Mouse (Mus musculus): ENCODE results near the gene Asap3.
A peak's percentile ranks its signal among the peaks of the same experiment; 100 is the strongest.

DNA sequence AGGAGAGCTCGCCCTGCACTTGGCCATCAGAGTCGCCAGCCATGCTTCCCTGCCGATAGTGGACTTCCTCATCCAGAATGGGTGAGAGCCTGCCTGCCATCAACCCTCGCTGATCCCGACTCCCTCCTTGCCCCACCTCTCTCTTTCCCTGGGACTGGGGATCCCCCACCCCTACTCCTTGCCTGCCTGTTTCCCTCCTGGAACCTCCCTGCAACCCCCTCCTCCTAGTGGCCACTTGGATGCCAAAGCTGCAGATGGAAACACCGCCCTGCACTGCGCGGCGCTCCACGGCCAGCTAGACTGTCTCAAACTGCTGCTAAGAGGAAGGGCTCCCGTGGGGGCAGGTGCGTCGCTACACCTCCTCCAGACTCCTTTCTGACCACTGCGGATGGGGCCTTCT lies 34.0 kb downstream of the Asap3 start:
- TF ChIP-seq CTCF (IDR thresholded peaks at IDR 0.05; ENCODE audit: low read depth) = peak; percentile 8; the same call in 1 of the 2 replicates
- no peak for TF ChIP-seq EP300 (optimal IDR thresholded peaks at IDR 0.05)
